Mouse (Mus musculus) ZHBTc4 (cell line): ENCODE data around the gene Elp5.
"Not testable (repeated sequence)": the region's sequence is repeated elsewhere in the genome, so short reads cannot be mapped to it uniquely, and the experiment has no call there.

Experiments
- DNase-seq: peaks from one replicate; pipeline ENCODE4 v3.0.0-alpha.2; 2011; ENCODE audit warnings: low read depth, low spot score

Gene Elp5

DNA sequence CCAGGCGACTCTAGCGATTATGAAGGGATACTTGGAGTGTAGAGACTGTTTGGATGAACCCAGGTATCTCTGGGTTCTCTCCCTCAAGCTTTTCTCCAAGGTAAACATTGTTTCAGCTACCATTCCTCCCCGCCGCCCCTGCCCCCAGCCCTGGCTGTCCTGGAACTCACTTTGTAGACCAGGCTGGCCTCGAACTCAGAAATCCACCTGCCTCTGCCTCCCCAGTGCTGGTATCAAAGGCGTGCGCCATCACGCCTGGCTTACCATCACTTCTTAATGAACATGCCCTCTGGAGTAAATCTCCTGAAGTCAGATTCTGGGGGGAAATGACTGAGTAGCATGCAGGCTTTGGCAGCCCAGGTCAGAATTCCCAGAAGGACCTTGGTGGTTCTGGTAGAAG is at the start of gene Elp5:
Gene Elp5, minus strand, starts transcription at position 293 of the 400 bp plus-strand sequence.
- no peak for DNase-seq

DNA sequence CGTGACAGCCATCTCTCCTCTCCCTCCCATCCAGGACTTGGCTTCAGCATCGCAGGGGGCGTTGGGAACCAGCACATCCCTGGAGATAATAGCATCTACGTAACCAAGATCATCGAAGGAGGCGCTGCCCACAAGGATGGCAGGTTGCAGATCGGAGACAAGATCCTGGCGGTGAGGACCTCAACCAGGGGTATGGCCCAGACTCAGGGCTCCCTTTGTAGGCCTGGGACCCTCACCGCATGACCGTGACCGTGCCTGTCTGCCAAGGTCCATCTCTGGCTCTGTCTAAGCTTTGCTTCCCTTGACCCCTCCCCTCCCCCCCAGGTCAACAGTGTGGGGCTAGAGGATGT is 49.0 kb upstream of the Elp5 start:
- no peak for DNase-seq

DNA sequence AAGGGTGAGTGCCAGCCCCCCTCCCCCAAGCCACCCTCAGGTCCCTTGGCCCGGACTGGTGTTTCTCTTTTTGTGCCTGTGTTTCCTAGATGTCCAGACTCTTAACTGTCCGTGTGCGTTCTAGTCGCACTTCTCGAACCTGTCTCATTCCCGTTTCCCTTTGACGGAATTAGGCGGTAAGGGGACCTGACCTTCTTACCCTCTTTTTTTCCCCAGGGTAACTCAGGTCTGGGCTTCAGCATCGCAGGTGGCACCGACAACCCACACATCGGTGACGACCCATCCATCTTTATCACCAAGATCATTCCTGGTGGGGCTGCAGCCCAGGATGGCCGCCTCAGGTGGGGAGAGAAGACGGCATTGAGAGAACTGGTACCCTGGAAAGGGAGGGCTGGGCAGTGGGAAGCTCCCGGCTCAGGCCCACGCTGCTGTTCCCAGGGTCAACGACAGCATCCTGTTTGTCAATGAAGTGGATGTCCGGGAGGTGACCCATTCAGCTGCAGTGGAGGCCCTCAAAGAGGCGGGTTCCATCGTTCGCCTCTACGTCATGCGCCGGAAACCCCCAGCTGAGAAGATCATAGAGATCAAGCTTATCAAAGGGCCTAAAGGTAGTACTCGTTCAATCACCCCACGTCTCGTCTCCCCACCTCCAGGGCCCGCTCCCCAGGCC is 48.5 kb upstream of the Elp5 start:
- no peak for DNase-seq

DNA sequence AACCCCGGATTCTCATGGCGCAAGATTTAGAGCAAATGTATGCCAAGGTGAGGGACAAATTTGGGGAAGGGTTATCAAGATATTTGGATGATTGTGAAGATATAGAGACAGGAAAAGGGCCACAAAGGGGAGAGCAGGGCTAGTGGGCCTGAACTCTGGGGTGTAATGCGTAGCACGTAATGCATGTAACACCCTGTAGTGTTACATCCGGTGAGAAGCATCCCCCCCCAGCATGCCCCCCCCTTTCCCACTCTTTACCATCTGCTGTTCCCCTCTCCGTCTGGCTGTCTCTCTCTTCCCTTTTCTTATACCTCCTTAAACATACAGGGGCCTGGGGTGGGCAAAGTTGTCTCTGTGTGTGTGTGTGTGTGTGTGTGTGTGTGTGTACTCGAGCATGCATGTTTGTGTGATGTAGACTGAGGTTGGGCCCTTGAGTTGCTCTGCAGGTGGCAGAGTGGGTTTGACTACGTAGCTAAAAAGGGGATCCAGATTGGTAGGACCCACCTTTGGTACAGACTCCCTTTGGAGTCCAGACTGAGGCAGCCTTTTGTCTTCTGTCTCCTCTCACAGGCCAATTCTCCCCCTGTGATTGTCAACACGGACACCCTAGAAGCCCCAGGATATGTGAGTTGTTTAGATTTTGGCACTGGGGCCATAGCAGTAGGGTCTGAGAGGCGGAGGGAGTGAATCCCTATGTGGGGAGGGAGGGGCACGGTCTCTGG is 47.7 kb upstream of the Elp5 start:
- DNase-seq = no peak

DNA sequence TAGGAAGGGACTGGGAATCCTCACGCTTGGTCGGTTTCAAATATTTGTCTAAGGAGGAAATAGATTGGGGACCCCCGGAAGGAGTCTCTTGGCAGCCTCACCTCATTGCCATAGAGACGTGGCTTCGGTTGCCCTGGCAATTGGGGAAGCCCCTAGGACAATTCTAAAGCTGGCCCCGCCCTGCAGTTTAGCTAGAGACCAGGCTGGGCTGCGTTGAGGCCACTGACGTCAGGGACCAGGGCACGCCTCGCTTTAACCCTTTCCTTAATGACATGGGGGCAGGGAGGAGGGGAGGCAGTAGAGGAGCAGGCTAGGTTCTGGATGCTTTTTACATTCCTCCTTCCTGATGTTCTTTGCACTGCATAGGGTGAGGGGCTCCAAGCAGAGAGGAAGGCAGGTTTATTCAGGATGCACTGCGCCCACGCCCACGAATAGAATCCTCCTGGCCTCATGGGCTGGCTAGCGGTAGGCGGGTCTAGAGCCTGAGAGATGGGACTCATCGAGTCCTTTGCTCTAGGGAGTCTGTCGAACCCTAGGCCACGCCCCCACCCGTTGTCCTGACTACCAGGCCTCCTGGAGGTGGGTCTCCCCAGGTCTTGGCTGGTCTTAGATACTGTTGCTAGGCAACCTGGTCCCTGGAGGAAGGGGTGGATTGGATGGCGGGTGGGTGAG is 46.9 kb upstream of the Elp5 start:
- DNase-seq = peak; percentile 97

DNA sequence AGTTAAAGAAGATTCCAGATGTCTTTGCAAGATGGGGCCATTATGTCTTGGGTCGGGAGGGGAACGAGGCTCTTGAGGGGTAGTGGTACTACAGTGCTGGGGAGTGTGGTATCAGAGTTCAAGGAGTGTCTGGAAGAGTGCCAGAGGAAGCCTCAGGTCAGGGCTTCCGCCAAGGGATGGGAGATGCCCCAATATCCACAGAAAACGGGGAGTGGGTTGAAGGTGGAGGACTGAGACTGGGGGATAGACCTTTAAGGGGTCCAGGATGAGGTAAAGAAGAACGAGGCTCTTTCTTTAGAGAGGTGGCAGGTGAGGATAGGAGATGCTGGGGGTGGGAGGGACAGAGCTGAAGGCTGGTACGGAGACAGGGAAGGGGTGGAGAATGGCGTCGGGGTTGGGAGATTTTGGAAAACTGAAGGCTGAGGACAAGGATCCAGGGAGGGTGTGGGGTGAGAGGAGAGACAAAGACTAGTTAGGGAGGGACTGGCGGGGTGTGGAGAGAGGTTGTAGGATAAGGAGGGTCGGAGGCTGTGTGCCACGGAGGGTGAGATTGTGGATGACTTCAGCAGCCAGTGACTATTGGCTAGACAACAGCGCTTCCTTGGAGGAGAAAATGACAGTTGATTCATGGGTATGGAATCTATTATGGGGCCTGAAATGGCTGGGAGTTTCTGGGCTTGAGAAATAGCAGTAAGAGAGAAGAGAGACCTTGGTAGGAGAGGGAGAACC is 46.2 kb upstream of the Elp5 start:
- DNase-seq = no peak

DNA sequence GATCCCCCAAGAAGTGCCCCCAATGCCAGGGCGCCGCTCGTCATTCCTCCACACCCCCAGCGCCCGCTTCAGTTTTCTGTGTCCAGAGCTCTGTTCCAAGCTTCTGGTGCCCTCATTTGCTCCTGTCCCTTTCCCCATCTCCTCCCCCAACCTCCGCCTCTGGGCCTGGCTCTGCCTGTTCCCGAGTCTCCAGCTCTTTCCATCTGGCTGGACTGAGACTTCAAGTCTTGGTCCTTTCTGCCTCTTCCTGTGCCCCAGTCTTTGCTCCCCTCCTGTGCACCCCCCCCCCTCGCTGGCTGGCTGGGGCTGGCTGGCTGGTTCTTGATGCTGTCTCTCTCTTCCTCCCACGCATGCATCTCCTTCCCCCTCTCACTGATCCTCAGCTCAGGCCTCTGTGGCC is 45.1 kb upstream of the Elp5 start:
- no peak for DNase-seq

DNA sequence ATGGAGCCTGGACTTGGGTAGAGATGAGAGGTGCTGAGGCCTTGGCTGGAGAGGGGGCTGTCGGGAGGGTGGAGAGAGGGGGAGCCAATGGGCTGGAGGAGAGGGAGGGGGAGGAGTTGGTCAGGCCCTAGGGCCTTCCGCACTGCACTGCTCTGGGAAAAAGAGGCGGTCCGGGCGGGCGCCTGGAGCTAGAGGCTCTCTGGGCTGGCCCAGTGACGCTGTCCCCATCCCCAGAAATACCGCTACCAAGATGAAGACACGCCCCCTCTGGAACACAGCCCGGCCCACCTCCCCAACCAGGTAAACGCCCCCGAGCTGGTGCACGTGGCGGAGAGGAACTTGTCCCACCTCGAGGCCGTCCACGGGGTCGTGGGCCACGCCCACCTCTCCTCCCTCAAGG is 44.4 kb upstream of the Elp5 start:
- DNase-seq = peak; percentile 75

DNA sequence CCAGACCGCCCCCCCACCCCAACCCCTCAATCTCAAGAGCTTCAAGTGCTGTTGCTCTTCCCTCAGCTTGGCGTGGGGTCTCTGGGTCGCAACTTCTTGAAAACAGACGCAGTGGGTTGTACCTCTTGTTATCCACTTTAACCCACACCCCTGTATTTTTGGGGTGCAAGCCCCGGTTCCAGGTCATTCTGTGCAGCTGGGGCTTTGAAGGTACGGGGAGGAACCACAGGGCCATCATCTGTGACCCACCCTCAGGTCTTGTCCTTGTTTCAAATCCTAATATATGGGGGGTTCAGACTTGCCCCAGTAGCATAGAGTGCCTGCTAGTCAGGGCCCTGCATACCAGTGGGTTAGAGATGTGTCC is 41.8 kb upstream of the Elp5 start:
- no peak for DNase-seq

DNA sequence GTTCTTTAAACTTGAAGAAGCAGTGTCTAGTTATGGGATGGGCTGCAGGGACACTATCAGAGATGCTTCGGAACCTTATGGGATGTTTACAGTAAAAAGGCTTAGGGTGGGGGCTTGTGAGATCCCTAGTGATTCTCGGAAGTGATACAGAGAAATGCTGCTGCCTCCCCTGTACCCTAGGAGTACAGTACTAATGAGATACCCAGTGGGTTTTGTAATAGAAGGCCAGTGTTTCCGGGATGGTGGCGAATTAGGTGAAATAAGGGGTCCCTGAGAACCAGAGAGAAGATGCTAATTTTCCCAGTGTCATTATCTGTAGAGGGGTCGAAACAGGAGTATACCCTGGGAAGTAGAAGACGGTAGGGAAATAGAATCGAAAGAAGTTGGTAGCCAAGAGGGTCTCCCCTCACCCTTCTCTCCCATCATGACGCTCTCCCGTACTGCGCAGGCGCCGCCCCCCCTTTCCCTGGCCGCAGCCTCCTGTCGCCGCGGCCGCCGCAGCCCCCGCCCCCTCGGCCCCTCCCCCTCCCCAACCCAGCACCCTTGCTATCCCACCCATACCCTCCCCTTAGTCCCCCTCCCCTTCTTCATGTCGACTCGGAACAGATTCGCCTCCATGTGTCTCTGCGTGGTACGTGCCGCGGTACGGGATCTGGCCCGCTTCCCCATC is 41.3 kb upstream of the Elp5 start:
- DNase-seq = no peak

DNA sequence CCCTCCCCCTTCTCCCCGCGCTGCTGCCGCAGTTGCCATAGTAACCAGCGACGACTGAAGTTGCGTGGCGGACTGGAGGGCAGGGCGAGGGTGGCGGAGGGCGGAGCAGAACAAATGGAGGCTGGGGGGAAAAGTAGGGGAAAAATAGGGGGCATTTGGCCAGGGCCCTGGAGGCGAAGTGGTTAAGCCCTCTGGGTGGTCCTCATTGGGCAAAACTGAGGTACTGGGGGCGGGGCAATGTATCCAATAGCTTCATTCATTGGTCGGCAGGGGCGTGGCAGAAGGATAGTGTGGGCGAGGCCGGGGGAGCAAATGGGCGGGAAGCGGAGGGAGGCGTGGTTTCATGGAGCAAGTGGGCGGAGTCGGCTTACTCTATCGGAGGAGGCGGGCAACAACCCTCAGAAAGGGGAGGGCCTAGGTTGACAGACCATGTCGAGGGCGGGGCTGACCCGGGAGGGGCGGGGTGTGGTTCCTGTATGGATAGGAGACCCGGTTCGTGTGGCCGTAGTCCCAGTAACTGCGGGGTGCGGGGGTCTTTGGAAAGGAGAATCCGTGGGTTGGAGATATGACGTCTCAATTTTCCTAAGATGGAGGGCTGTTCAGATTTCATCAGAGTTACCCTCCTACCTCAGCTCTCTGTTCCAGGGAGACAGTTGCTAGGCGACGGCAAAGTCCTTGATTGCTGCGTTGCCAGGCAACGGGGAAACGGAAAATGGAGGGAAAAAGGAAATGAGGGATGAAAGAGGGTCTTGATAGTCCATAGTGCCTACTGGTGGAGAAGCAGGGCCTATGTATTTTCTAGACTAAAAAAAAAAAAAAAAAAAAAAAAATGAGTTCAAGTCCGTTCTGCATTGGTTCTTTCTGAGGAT is 39.2 kb upstream of the Elp5 start:
- DNase-seq = peak; percentile 99

DNA sequence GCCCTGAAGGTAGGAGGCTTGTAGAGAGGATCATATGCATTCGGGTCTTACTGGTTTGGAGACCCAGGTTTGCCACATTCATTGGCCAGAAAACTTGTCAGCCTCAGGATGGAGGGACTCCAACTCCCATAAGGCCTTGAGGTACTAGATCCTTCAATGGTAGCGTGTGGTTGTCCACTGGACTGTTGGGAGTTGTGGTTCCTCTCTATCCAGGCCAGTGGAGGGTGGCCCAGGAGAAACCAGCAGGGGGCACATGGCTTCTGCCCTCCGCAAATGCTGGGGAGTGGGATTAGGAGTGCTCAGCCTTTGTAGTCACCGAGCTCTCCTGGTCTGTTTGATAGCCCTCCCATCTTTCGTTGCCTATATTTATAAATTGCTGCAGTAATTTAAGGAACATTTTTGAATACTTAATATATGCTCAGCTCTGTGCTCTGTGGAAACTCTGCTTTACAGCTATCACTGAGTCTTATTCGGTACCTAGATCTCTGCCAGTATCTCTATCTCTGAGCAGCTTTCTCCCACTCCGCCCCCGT is 38.5 kb upstream of the Elp5 start:
- DNase-seq = peak; percentile 92

DNA sequence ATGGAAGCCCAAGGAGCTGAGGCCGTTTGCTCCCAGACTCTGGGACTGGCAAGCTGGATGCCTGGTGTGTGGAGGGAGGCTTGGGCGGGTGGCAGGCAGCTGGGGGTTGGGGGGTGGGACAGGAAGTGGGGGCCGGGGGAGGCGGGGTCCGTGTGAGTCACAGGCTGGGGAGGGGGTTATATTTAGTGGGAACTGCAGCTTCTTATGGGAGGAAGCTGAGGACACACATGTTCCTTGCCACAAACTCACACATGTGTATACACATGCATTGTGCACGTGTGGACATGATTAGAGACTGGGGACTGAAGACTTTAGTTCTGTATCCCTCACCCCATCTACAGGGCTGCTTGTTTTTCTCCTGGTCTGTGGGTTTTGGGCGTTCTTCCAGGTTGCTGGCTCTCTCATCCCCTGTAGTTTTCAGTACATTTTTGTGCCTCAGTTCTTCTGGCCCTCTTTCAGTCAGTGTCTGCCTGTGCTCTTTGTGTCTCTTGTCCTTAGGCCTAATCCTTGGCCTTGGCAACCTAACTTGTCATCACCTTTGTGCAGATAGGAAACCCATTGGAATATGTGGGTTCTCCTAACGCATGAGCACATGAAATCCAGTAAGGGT is 37.8 kb upstream of the Elp5 start:
- DNase-seq = no peak

DNA sequence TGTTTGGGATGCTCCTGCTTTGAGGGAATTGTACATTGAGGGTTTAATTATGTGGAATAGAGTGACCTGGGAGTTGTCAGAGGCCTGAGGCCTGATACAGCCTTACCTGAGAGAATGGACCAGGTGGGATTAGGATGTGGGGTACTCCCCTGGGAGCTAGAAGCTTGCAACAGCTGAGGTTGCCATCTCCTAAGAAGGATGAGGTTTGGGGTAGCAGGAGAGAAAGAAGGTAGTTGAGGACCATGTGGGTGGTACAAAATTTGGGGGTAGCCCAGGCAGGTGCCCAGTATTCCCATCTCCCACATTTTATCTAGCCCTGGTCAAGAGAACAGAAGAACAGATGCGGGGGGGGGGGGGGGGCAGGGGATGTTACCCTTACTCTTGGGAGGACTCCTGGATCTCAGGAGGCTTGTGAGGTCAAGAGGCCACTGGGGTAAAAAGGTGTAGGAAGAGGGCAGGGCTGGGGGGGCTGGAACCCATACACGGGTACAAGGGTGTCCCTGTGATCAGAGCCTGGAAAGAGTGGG is 37.2 kb upstream of the Elp5 start:
- DNase-seq = no peak

DNA sequence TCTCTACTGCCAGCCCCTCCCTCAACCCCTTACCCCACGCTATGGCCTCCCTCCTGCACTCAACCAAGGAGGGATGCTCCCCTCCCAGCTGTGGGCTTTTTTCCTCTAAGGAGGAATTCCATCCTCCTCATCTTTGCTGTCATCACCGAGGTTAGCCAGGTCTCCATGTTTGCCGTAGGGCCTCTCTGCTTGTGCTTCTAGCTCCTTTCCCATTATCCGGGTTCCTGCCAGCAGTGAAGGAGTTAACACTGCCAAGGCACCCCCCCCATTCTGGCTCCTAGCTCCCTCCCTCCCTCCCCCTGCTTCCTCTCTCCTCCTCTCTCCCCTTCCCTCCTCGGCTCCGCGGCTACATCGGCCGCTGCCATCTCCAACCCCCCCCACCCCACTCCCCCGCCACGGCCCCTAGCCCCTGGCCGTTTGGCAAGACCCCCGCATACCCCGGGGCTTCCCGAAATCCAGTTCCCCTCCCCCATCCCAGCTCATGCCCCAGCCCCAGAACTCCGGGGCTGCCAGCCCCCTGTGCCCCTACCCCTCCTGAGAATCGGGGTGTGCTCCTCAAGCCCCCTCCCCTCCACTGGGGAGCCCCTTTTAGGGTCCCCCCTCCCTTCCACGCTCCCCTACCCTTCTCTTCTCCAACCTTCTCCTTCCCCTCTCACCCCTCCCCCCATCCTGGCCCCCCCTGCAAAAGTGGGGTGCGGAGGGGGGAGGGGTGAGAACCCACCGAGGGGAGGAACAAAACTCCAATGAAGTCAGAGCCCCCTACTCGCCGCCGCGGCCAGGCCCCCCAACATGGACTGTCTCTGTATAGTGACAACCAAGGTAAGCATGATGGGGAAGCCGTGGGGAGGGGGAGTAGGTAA is 36.0 kb upstream of the Elp5 start:
- DNase-seq = no peak

DNA sequence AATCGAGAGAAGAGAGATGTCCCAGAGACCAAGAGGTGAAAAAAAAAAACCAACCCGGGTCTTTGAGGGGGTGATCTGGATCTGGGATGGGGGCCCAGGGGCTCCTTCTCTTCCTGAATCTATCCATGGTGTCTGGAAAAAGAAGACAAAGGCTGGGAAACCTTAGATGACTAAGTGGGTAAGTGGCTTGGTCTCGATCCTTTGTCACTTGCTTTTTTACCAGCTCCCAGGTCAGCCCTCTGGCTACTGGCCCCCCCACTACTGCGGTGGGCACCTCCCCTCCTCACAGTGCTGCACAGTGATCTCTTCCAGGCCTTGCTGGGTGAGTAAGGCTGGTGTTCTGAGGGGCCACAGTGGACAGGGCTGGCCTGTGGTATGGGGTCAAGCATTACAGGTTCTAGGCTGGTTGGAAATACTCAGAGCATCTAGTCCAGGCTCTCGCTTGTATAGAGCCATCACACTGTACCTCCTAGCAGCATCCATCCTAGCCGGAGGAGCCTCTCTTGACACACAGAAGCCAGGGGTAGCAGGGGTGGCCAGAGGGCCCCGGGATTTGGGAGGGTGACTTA is 35.0 kb upstream of the Elp5 start:
- DNase-seq = no peak

DNA sequence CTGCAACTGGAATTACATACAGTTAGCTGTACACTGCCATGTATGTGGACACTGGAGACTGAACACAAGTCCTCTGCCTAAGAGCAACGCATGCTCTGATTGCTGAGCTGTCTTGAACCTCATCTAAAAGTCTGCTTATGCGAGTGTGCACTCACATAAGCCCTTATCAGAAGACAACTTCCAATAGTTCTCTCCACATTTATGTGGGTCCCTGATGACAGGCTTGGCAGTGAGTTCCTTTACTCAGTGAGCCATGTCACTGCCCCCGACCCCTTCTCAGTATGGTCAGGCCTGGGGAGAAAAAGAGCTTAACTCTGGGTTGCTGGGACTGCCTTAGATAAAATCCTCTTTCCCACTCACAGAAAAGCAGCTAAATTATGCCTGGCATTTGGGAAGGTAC is 34.4 kb upstream of the Elp5 start, which contains the start of gene Dlg4:
Gene Dlg4, plus strand, starts transcription at position 274 of the 400 bp plus-strand sequence.
- DNase-seq = no peak

DNA sequence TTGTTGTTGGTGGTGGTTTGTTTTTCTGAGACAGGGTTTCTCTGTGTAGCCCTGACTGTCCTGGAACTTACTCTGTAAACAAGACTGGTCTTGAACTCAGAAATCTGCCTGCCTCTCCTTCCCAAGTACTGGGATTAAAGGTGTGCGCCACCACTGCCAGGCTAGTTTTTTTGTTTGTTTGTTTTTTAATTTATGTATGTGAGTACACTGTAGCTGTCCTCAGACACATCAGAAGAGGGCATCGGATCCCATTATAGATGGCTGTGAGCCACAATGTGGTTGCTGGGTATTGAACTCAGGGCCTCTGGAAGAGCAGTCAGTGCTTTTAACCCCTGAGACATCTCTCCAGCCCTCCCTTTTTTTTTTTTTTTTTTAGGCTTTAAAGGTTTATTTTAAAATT is 33.9 kb upstream of the Elp5 start:
- not testable (repeated sequence) for DNase-seq

DNA sequence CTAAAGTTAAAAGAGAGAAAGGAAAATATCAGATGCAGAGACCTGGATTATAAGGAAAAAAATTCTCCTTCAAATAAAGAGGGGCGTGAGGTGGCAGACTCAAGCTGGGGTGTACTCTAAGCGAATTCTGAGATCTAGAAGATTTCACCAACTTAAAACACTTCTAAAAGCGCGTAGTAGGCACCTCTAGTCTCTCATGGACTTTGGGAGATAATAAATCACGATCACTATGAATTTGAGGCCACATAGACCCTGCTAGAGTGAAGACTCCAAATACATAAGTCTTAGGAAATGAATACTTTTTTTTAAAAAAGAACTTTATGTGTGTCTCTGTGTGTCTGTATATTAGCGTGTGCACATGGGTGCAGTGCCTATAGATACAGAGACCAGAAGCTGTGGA is 33.4 kb upstream of the Elp5 start:
- DNase-seq = no peak
